Mouse (Mus musculus): ENCODE data around the gene Faf2.
"Not testable (repeated sequence)": the region's sequence is repeated elsewhere in the genome, so short reads cannot be mapped to it uniquely, and the experiment has no call there.

Faf2 gene

DNA sequence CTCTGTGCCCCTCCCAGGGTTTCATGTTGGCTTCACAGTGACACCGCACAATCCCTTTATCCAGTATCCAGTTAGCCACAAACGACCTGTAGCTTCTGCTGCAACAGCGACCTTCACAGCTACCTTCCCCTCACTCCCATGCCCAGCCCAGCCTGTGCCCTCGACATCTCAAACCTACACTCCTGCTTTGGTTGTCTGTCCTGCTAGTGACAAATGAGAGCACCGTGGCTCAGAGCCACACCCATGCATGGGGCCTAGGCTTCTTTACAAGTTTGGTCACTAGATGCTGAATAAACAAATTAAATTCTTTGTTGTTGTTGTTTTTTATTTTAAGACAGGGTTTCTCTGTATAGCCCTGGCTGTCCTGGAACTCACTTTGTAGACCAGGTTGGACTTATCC lies 14.4 kb upstream of the Faf2 start:
- no peak for DNase-seq (ENCODE audit: low spot score)

DNA sequence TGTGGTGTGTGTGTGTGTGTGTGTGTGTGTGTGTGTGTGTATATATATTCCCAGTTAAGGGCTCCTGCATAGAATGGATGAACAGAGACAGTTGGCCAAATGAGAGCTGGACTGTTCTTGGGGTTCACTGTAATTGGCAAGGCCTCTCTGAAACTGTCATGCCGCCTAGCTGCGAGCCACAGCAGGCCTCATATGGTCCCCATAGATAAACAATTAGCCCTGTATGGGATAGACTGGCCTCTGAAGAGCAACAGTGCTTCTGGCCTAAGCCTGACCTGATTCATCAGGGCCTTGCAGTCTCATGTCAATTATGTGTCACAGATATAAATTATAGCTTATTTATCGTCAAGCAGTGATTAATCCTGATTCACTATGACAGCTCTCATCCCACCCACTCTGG lies 13.6 kb upstream of the Faf2 start:
- DNase-seq (ENCODE audit: low spot score) = no peak

DNA sequence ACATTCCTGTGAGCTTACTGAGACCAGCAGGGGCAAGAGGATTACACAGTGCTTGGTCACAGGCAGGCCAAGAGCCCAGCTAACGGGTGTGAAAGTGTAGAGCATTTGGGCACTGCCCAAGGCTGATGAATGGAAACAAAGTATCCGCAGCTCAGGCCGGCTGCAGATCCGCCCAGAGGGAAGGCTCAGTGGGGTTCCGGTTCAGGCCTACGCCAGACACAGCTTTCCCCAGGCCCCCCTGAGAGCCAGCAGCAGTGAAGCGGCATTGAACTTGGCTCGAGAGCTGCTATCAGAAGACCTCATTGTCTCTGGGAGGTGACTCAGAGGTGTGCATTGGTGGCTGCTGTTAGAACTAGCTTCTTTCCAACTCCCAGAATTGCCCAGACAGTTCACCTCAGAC lies 12.9 kb upstream of the Faf2 start:
- peak; percentile 26 for DNase-seq (ENCODE audit: low spot score)

DNA sequence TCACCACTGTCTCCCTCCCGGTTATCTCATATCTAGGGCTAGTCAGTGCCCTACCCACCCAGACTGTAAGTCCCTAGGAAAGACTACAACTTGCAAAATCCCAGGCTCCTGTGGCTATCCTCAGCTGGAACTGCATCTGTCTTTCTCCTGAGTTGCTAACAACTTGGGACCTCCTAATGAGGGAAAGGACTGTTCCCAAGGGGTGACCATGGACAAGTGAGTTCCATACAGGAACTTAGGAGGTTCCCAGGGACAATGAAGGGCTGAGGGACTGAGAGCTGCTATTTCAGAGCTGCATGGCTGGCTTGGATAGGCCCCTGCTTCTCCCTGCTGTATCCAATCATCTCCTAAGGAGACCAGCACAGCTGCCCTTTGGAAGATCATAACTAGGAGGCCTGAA lies 12.3 kb upstream of the Faf2 start:
- DNase-seq (ENCODE audit: low spot score) = no peak

DNA sequence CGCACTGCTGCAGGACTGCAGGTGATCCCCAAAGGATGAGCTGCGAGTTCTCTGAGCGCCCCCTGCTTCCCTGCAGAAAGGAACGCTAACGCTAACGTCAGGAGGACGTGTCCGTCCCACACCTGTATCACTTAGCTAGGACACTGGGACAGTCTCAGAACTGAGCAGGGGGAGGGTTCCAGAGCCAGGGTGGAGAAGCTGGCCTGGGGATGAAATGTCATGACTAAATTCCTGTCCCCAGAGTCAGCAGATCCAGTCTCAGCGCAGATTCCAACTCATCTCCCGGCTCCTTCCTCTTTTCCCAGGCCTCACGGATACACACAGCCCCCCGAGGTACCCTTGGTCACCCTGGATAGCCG lies 11.0 kb upstream of the Faf2 start:
- peak; percentile 33 for DNase-seq (ENCODE audit: low spot score)

DNA sequence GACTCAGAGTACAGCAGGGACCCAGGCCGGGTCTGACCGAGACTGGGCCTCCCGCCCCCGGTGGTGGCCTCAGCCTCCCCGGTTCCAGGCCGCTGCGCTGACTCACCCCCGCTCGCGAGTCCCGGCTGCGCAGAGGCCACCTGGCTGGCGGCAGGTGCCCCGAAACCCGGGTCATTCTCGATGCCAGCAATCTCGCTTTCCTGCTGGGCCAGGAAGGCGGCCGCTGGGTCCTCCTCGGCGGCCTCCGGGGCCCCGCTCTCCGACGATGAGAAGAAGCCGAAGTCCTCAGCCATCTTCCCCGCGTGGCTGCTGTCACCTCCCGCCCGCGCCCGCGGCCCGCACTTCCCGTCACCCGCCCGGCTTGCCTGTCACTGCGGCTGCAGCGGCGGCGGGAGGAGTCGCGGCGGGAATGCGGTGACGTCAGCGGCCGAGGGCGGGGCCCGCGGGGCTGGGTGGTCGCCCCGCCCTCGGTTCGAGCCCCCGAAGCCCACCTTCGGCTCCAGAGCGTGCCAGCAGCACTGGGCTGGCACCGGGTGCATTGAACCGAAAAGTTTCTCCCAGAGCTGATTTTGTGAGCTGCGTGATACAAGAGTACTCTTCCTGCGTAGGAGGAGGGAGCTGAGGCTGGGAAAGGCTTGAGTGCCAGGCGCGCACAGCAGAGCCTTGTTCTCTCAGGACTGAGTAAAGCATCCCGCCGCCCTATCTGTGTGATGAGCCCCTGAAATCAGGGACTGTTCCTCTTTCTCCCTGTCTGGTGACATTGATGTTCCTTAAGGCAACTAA lies 10.4 kb upstream of the Faf2 start, which contains the start of gene Cltb:
Gene Cltb, minus strand, starts transcription at position 373 of the 783 bp plus-strand sequence.
- peak; percentile 94 for DNase-seq (ENCODE audit: low spot score)

DNA sequence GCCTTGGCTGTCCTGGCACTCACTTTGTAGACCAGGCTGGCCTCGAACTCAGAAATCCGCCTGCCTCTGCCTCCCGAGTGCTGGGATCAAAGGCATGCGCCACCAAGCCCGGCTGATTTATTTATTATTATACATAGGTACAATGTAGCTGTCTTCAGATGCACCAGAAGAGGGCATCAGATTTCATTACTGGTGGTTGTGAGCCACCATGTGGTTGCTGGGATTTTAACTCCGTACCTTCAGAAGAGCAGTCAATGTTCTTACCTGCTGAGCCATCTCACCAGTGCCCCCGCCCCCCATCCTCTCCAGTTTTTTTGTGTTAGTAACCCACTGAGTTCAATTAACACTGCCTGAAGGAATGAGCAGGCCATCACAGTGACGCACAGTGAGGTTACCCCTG lies 8.4 kb upstream of the Faf2 start:
- not testable (repeated sequence) for DNase-seq (ENCODE audit: low spot score)

DNA sequence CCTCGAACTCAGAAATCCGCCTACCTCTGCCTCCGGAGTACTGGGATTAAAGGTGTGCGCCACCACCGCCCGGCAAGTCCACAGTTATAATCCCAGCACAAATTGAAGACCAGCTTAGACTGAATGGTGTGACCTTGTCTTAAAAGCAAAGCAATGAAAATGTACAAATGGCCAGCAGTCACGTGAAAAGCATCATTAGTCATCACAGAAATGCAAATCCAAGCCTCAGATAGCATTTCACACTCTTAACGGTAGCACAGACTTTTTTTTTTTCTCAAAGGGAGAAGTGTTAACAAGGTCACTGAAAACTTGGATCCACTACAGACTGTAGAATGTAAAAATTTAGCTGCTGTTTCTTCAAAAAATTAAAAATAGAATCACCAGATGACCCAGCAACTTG lies 5.3 kb upstream of the Faf2 start:
- DNase-seq (ENCODE audit: low spot score) = no peak

DNA sequence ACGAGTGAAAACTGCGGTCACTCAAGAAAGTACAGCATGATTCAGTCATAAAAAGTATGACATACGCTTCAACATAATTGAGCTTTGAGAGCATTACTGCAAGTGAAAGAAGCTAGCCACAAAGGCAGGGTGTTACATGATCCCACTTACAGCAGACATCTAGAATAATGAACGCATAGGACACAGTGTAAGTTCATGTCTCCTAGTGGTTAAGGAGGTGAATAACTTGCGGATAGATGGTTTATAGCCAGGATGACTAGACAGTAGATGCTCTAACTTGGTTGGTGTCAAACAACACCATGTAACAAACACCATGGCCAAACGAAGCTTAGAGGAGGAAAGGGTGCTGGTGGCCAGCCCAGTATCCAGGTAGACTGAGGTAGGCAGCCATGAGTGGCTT lies 4.6 kb upstream of the Faf2 start:
- no peak for DNase-seq (ENCODE audit: low spot score)

DNA sequence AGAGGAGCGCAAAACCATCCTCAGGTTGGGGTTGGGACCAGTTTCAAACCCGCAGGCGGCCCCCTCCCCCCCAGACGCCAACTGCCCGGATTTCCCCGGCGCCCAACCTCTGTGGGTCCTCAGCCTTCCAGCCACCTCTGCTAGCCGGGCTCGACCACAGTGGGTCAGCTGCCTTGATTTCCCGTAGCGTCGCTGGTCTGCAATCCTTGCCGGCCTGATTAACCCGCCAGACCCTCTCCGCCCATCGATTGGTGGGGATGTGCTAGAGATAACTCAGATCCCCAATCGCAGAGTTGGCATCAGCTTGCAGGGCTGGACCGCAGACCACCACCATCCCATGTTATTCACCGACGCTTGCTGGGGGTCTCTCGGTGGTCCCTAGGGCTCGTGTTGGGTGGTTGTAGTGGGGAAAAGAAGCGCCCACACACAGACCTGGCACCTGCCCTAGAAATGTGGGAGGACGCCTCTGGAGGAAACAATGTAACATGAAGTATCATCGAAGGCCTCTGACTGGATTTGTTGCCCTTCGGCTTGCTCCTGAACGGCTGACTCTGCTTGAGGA lies 457 bp downstream of the Faf2 start:
- no peak for DNase-seq (ENCODE audit: low spot score)

DNA sequence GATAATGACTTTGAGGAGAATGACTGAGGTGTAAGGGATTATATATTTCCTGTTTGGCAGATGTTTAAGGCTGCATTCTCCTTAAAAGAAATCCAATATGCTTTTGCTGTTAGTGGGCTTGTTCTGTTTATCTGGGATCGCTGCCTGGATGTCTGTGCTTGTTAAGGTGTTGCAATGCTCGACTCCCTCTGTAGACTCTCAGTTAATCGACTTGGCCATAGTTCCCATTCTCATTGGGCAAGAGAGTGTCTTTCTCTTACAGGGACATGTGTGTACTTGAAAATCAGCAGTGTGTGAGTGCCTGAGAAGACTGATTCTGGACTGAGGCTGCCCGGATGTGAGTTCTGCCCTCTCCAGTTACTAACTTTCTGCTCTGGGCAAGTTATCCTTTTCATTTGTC lies 7.5 kb downstream of the Faf2 start:
- no peak for DNase-seq (ENCODE audit: low spot score)

DNA sequence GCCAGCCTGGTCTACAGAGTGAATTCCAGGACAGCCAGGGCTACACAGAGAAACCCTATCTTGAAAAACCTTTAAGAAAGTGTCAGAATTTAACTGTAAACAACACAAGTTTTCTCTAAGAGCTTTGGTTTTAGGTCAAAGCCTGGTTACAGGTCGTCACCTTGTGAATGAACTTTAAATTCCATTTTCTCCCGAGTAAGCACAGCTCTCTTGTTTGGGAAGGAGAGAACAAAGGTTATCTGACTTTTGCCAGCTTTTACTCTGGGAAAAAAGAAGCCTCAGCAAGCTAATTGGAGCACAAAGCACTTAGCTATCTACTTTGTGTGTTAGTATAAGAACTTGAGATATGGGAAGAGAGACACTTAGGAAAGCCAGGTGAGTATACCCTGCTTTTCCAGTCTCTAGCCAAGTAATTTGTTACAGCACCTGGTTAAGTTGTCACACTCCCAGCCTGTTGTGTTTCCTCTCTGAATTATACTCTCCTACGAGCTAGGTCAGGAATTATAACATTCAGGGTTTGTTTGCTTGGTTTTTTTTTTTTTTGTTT lies 11.2 kb downstream of the Faf2 start:
- DNase-seq (ENCODE audit: low spot score) = no peak

DNA sequence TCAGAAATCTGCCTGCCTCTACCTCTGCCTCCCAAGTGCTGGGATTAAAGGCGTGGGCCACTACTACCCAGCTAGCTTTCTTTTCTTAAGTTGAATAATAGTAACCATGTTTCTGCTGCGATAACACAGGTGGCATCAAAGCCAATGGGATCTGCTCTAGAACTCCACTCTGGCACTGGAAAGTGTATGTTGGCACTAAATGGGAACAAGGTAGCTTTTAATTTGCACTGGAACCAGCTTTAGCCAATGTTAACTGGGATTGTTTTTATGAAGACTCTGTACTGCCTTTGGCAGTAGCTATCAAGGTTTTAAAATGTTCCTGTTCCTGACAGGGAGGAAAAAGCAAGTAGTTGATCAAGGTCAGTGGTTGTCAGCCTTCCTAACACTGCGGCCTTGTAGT lies 13.4 kb downstream of the Faf2 start:
- DNase-seq (ENCODE audit: low spot score) = no peak

DNA sequence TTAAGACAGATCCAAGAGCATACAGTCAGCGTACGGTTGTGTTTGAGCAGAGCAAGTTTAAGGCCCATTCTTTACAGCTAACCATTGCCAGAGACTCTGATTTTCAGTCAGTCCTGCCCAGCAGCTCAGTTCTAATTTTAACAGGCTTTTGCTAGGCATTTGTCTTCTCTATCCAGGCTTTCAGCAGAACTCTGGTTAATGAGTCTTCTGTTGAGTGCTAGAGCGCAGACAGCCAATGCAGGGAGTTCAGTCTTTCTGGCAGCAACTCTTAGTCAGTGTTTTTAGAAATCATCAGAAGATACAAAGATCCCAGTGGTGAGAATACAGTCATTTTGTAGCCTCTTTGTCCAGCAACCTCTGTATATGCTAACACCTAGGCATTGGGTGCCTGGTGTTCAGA lies 28.9 kb downstream of the Faf2 start:
- no peak for DNase-seq (ENCODE audit: low spot score)

DNA sequence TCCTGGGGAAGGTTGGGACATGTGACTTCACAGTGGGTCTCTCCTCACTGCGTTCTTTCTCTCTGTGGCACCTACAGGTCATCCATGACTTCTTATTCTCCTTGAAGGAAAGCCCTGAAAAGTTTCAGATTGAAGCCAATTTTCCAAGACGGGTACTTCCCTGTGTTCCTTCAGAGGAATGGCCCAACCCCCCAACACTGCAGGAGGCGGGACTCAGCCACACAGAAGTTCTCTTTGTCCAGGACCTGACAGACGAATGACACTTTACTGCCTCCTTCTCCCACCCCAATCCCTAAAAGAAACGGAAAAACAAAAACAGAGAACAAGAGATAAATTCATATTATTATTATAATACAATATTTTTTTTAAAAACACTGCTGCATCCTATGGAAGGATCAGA lies 39.3 kb downstream of the Faf2 start:
- DNase-seq (ENCODE audit: low spot score) = no peak

DNA sequence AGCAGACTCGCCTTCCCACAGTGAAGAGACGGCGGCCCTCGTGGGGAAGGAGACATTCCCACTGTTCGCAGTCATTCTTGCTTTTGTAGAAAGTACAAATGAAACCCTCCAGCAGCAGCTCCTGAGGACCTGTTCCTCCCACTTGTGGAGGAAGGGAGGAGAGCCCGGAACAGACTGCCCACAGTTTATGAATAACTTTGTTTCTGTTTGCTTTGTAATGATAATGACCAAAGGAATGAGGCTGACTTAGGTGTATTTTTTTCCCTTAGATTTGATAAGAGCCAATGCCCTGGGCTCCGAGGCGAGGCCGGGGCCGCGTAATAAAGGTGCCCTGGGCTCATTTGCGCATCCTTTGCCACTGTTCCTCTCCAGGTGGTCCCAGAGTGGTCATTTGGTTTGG lies 39.8 kb downstream of the Faf2 start:
- DNase-seq (ENCODE audit: low spot score) = no peak

DNA sequence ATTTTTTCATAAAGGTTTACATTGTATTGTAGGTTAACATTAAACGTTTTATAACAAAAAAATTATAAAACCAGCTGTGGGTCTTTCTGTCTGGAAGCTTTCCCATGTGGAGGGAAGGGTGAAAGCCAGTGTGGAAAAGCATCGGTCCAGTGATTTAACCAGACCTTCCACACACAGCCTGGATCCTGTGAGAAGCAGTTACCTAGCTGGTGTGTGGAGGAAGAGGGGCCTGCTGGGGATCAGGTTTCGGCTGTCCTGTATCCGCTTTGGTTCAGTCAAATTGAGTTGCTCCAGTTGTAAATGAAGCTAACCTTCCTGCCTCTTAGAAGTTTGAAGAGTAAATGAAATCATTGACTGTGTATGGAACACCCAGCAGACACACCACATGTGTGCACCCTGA lies 42.4 kb downstream of the Faf2 start:
- no peak for DNase-seq (ENCODE audit: low spot score)

DNA sequence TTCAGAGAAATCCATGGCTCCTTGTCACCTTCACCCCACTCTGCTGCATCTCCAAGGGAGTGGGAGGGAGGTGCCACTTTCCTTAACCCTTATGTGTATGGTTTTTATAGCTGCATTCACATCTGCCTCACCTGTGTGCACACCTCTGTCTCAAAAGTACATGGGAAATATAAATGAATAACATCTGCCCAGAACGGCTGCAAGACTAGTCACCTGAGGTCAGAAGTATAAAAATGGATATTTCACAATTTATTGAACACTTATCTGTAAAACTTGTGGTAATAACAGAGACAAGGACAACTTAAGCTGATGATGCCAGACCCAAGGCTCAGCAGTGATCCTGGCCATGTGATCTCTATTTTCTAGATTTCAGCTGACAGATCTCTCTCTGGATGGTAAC lies 42.9 kb downstream of the Faf2 start:
- no peak for DNase-seq (ENCODE audit: low spot score)

DNA sequence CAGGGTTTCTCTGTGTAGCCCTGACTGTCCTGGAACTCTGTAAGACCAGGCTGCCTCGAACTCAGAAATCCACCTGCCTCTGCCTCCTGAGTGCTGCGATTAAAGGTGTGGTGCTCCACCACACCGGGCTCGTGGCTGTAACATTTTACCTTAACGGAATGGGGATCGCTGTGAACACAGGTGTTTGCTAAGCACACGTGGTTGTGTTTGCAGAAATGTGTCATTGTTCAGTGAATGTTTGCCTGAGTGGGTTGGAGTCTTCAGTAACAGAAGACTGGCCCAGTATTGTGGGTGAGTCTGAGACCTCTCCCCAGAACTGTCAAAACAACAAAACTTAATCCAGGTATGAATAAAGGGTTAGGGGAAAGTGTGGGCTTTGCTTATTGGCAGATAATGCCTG lies 43.5 kb downstream of the Faf2 start:
- no peak for DNase-seq (ENCODE audit: low spot score)

DNA sequence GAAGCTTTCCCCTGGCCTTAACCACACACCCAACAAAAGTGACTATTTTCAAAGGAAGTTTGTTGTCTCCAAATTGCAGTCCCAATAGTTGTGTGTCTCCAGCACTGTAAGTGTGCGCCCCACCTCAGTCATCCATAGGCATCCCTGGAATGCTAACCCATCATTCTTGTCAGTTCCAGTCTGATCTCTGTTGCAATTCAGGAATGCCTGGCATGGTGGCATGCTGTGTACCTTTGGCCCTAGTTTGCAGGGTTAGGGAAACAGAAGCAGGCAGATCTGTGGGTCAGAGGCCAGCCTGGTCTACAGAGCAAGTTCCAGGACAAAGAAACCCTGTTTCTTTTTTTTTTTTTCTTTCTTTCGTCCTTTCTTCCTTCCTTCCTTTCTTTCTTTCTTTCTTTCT lies 48.9 kb downstream of the Faf2 start:
- no peak for DNase-seq (ENCODE audit: low spot score)

DNA sequence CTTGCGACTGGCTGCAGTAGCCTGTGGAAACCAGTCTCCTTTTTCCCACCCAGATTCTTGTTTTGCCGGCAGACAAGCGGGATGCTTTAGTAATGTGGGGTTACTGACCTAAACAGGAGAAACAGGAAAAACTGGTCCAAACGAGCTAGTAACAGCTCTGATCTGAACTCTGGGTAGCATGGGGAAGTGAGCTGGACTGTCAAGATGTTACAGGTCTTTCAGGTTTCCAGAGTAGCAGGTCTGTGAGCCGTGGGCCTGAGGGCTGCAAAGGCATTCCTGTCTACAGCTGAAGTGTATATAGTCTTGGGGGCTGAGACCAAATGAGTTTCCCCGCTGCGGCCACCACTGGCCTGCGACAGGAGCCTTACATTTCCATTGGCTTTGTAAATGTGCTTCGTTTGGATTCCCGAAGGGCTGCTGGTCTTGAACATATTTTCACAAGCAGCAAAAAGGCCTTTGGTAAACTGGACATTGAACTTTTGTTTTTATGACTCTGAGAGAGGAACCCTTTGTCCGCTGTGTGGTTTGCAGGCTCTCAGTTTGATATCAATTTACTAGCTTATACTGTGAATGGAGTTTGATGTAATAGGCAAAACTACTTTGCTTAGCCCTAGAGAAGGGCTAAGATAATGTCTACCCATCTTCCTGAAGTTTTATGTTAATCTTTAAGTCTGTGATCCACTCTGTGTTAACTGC lies 54.5 kb downstream of the Faf2 start:
- DNase-seq (ENCODE audit: low spot score) = peak; percentile 31

DNA sequence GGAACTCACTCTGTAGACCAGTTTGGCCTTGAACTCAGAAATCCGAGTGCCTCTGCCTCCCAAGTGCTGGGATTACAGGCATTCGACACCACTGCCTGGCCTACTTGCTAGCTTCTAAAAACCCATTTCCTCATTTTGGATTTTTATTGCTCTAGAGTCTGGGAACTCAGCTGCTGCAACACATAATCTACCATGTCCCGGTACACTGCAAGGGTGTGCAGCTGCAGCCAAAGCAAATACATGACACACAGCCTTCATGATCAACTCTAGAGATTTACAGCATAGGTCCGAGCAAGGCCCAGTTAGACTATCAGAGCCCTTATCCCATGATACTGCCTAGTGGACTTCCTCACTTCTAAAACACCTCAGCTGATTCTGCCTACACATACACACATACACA lies 56.7 kb downstream of the Faf2 start:
- no peak for DNase-seq (ENCODE audit: low spot score)

DNA sequence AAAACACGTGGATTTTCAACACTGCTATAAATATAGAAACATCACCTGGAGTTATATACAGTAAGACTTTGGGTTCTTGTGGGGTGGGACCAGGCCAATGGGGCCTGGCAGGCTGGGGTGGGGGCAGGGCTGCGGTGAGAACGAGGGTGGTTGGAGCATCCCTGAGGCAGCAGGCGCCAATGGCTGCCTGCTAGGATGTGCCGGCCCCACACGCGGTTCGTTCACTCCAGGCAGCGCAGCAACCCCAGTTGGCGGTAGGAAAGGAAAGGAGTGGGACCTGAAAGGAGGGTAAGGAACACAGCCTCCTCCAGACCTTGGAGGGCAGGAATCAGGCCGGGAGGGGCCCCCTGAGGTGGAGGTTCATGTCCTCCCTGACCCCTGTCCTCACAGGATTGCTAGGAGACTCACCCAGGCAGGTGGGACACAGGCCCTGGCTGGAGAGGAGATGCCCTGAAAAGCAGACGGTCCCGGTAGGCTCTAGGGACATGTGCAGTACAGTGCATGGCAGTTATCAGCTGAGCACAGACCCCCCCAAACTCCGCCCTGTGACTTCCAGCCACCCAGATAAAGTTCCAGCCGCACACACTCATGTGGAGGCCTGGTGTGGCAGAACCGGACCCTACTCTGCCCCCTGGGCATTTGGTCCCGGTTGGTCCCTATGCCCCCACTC lies 58.7 kb downstream of the Faf2 start:
- no peak for DNase-seq (ENCODE audit: low spot score)
